Mouse (Mus musculus) gastrocnemius, postnatal 36 days (tissue): ENCODE measurements around the gene Ccdc162. TPM values are rescaled to one million over a fixed set of nuclear protein-coding genes. Genes with fewer than 3 reads are reported as not detected.
A peak's percentile ranks its signal among the peaks of the same experiment; 100 is the strongest.

Experiments
- DNase-seq, 2 experiments: peaks; one replicate each; pipeline ENCODE4 v3.0.0; 2022
- intact Hi-C: fragments of 180-260 bp; cut with DNase I; formaldehyde crosslinking; loops from one replicate; pipeline ENCODE4 v1.15.1; 2025
- total RNA-seq, 2 experiments: library from RNA; stranded (reverse); gene quantifications; 2 replicates each; pipeline ENCODE4 v1.2.3; 2021

The Ccdc162 gene
- total RNA-seq, 2 experiments from 2014 or later: 0.46 to 0.62 TPM

DNA sequence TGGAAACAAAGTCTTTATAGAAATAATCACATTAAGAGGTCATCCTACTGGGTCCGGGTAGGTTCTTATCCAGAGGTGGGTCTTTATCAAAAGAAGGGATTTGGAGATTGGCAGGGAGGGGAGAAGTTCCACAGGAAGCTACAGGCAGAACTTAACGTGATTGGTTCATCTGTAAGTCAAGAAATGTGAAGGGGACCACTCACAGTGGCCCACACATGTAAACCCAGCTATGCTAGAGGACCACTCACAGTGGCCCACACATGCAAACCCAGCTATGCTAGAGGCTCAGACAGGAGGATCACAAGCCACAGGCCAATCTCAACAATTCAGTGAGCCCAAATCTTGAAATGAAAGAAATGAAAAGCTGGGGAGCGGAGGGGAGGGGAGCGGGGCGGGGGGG, 67.2 kb downstream of the Ccdc162 start:
- DNase-seq: no peak
- intact Hi-C loops: no loop called here

DNA sequence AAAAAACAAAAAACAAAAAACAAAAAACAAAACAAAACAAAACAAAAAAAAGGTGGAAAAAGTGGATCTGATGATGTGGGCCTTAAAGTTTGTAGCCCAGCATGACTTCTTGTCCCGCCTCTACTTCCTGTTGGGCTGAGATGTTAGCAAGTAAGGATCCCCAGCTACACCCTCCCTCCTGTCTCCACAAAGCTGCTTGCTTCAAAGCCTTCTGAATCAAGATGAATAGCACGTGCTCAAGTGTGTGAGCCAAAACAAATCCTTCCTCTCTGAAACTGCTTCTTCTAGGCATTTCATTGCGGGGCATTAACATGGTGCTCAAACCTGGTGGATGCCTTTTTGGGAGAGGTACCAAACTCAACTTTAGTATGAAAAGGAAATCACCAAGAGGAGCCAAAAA, 77.7 kb downstream of the Ccdc162 start:
- intact Hi-C loops: no loop called here
- DNase-seq: no peak

DNA sequence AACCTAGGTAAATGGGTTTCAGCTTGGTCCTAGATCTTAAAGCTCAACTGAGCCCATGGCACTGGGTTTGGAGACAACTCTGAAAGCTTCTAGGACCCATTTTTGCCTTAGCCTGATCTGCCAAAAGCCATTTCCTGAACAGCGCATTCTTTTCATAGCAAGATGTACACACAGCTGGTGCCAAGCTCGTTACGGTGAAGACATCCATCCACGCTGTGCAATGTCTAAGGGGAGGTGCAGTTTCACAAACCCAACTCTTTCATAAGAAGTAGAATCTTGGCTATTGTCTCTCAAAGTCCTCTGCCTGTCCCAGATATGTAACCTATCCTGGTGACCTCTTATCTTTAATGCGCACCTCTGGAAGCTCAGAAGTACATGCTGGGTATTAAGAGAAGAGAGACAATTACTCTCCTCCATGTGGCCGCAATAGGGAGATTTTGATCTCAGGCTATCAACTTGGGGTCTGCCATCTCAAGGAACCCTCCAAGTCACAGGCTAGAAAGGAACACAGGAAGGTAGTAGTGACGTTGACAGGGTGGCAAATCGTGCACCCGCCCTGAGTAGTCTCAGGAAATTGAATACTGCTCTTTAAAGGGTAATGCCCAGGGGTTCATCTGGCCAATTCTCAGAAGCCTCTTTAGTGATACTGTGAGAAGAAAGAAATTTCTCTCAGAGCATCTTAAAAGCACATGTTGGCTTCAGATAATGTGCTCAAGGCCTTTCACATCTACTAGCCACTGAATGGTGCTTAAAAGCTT, 81.0 kb downstream of the Ccdc162 start:
- intact Hi-C loops: no loop called here
- DNase-seq: no peak

DNA sequence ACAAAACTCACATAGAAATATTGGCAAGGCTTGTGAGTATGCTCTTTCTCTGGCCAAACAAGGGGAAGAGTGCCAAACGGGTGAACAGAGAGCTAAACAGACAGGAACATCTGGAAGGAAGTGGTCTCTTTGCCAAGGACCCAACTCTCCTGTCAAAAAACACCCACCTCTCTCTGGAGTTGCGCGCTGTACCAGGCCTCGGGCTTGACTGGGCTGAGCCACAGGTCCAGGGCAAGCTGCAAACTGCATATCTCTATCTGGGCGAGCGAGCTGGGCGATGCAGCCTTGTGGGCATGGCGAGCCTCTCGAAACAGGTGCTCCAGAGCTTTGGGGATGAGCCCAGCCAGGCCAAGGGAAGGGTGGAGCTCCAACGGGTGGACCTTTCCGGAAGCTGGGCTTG, 82.6 kb downstream of the Ccdc162 start:
- intact Hi-C loops: no loop called here
- DNase-seq: no peak

GRCm38 (mm10) chr10:41632062-41632461, 84.4 kb downstream of the Ccdc162 start:
- no peak for DNase-seq
- intact Hi-C loops: no loop called here

DNA sequence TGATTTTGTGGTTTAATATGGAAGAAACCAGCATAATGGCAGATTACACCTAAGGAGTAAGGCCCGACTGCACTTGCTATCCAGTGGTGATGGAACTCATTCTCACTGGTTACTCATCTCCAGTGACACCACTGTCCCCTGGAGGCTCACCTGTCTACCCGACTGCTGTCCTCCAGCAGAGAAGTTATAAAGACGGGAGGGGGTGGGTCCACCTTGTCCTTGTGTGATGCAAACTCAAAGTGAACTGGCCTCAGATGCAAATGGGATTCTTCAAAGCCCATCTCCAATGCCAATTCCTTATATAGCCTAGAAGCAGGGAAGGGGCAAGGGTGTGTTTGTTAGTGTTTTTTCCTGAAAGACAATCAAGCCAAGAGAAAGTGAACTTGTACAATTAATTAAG, 89.4 kb downstream of the Ccdc162 start:
- no peak for DNase-seq

GRCm38 (mm10) chr10:41619988-41620387, 96.4 kb downstream of the Ccdc162 start:
- intact Hi-C loops: no loop called here

More for the DNA sequence above, 89.4 kb downstream of the Ccdc162 start:
- intact Hi-C loops: no loop called here

GRCm38 (mm10) chr10:41615487-41615886, 100.9 kb downstream of the Ccdc162 start:
- DNase-seq: no peak
- intact Hi-C loops: no loop called here

More at GRCm38 (mm10) chr10:41619988-41620387, 96.4 kb downstream of the Ccdc162 start:
- DNase-seq: no peak

DNA sequence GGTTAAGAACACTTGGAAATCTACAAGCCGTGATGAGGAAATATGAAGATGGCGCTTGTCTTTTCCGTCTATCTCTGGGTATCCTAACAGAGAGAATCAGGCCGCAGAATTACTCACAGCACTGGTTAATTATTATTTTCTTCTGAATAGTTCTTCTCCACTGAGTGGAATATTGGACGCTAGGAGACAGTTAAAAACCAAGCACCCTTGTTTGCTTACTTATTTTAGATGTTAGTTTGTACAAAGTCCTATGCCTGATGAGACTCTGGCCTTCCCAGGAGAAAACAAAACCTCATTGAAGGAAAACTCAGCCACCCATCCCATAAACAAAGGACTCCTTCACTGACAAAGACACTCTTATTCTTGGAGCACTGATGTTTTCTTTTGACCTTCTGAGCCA, 104.5 kb downstream of the Ccdc162 start:
- DNase-seq: no peak
- intact Hi-C loops: loop anchor here (5.0 kb wide), 1 partner anchor 65 kb away; no protein-coding TSS in a partner anchor

DNA sequence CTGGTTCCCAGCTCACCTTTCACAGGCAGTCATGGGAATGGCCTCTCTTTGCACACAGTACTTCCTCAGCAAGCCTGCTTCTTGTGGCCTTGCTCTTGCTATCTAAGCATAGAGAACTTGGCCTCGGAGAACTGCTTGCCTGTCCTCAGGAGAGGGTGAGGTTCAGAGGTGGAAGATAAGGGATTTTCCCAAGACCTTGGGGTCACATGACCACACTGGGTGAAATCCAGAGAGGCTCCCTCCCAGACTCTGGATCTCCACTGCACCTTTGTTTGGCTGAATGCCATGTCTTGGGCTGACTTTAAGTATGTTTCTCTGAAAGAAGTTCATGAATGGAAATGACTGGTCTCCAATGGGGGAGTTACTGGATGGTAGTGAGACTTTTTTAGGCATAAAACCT, 107.0 kb downstream of the Ccdc162 start:
- intact Hi-C loops: no loop called here
- DNase-seq: no peak

DNA sequence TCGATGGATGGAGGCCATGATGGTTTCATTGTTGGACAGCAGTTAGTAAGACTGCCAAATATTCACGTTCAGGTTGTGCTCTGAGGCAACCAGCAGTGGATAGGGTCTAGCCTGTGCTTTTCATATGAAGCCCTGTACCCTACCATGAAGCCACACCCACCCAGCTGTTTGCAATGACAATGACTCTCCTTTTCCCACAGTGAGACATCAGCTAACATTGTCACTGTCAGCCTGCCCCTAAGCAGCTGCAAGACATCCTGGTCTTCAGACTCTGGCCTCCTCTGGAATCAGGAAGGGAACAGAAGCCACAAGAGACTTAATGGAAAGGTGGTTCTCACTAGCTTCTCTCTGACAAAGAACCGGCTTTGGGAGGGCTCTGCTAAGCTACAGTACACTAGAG, 107.9 kb downstream of the Ccdc162 start:
- intact Hi-C loops: no loop called here
- DNase-seq: no peak

- intact Hi-C loops: loop anchor here (5.0 kb wide), 1 partner anchor 85 kb away; the partner anchor contains the start of gene Cd164
Measured at GRCm38 (mm10) chr10:41602667-41603066, 113.8 kb downstream of the Ccdc162 start.

GRCm38 (mm10) chr10:41601898-41602545, 114.4 kb downstream of the Ccdc162 start:
- intact Hi-C loops: loop anchor here (5.0 kb wide), 1 partner anchor 85 kb away; the partner anchor contains the start of gene Cd164
- DNase-seq: no peak

More at GRCm38 (mm10) chr10:41602667-41603066, 113.8 kb downstream of the Ccdc162 start:
- no peak for DNase-seq

- no peak for DNase-seq
- intact Hi-C loops: loop anchor here (5.0 kb wide), 1 partner anchor 84 kb away; the partner anchor contains the start of gene Cd164
Measured at GRCm38 (mm10) chr10:41601302-41601701, 115.1 kb downstream of the Ccdc162 start.

DNA sequence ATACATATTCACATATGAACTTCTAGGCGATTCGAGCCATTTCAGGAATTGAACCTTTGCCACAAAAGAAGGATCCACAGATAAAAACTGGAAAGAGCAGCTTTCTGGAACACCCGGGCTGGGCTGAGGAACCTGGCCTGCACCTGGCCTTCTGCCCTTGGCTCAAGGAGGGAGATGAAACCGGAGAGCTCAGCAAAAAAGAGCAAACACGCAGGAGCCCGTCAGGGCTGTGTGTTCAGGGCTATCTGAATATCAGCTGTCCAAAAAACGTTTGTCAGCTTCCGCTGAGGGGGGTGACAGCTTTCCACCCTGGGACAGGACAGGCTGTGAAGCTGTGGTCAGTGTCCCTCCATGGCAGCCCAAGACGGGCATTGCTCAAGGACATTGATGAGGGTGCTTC, 117.4 kb downstream of the Ccdc162 start:
- DNase-seq: peak; percentile 24
- intact Hi-C loops: no loop called here

- intact Hi-C loops: no loop called here
- DNase-seq: peak; percentile 12 to 25
Measured at GRCm38 (mm10) chr10:41598221-41598620, 118.2 kb downstream of the Ccdc162 start.

- intact Hi-C loops: no loop called here
- no peak for DNase-seq
Measured at GRCm38 (mm10) chr10:41595550-41595949, 120.9 kb downstream of the Ccdc162 start.

DNA sequence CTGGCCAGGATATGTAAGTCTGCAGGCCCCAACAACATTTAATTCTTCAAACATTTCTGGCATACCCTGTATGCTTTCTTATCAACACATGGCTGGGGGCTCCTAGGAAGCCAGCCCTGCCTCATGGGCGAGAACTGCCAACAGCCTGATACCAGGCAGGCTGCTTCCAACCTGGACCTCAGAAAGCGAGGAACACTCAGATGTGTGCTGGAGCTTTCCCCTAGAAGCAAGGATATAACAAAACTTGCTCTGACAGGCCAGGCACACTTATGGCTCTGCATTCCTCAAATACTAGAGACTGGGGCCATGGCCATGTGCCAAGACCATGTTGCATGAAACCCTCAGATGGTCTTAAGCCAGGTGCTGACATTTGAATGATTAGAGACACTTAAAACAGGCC, 121.5 kb downstream of the Ccdc162 start:
- no peak for DNase-seq
- intact Hi-C loops: no loop called here

- intact Hi-C loops: no loop called here
- DNase-seq: no peak
Measured at GRCm38 (mm10) chr10:41594433-41594832, 122.0 kb downstream of the Ccdc162 start.

- intact Hi-C loops: no loop called here
- DNase-seq: no peak
Measured at GRCm38 (mm10) chr10:41588616-41589015, 127.8 kb downstream of the Ccdc162 start.

- no peak for DNase-seq
- intact Hi-C loops: no loop called here
Measured at GRCm38 (mm10) chr10:41586947-41587852, 129.2 kb downstream of the Ccdc162 start.
